Mouse (Mus musculus) heart, embryonic 11.5 days (tissue): ENCODE measurements around the gene Masp2. TPM values are rescaled to one million over a fixed set of nuclear protein-coding genes. Genes with fewer than 3 reads are reported as not detected.

Source experiments
- ATAC-seq: fragments of 200-750 bp; cut with Nextera tagmentation; replicated peaks from 2 replicates; pipeline ENCODE4 v1.8.0; 2017; ENCODE audit warnings: moderate library complexity; ENCODE audit not compliant: insufficient number of reproducible peaks, low FRiP score, low TSS enrichment
- H3K27ac ChIP-seq: fragments of 300-500 bp; sonication (generic); 2 replicates; pipeline ENCODE4 v1.5.1; 2014; ENCODE audit warnings: mild to moderate bottlenecking, low read depth, low read length
- H3K27me3 ChIP-seq: fragments of 300-500 bp; sonication (generic); 2 replicates; pipeline ENCODE4 v1.6.1; 2014; ENCODE audit warnings: mild to moderate bottlenecking, low read length, mixed read lengths; ENCODE audit not compliant: control insufficient read depth, insufficient read depth
- H3K36me3 ChIP-seq: fragments of 300-500 bp; sonication (generic); 2 replicates; pipeline ENCODE4 v1.6.1; 2014; ENCODE audit warnings: mild to moderate bottlenecking, low read length, moderate library complexity, mixed read lengths; ENCODE audit not compliant: control insufficient read depth, insufficient read depth
- H3K4me1 ChIP-seq: fragments of 300-500 bp; sonication (generic); 2 replicates; pipeline ENCODE4 v1.6.1; 2014; ENCODE audit warnings: low read length; ENCODE audit not compliant: control insufficient read depth, insufficient read depth
- H3K4me2 ChIP-seq: fragments of 300-500 bp; sonication (generic); 2 replicates; pipeline ENCODE4 v1.6.1; 2014; ENCODE audit warnings: mild to moderate bottlenecking, moderate library complexity
- H3K4me3 ChIP-seq: fragments of 300-500 bp; sonication (generic); 2 replicates; pipeline ENCODE4 v1.5.1; 2014; ENCODE audit warnings: low read depth, low read length
- H3K9ac ChIP-seq: fragments of 300-500 bp; sonication (generic); 2 replicates; pipeline ENCODE4 v1.6.1; 2014; ENCODE audit warnings: mild to moderate bottlenecking, low read depth, low read length, moderate library complexity
- H3K9me3 ChIP-seq: fragments of 300-500 bp; sonication (generic); replicated peaks from 2 replicates; pipeline ENCODE4 v1.6.1; 2016; ENCODE audit warnings: low read length; ENCODE audit not compliant: control insufficient read depth
- WGBS: fragments of 180-500 bp; shearing (Covaris S2); extraction: QIAGEN DNeasy Blood & Tissue Kit; methylation state at CpG from one replicate; pipeline ENCODE4 v1.1.7; 2014; ENCODE audit not compliant: insufficient replicate concordance; 5-methylcytosine and 5-hydroxymethylcytosine counted together
- polyA plus RNA-seq: library from polyadenylated mRNA; unstranded; fragments of >200 nt; fragmentation: Nextera tagmentation; extraction: Ambion mirVana; gene quantifications from 2 replicates; pipeline ENCODE4 v1.2.1, GENCODE M21; 2014

Gene Masp2
- polyA plus RNA-seq, 1 experiment from 2014 or later = 0.37 TPM

DNA sequence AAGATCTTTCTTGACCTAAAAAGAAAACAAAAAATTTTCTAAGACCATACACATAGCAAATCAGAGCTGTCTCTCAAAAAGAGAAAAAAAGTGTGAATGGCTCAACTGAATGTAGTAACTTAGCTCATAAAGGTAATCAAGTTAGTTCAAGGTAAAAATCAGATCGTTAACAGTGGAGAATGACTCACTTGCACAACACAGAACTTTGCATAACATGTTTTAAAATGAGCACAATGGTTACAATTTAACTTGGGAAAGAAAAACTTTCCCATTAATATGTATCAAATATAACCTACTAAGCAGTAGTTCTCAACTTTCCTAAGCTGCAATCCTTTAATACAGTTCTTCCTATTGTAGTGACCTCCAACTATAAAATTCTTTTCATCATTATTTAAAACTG lies 18.4 kb downstream of the Masp2 start:
- 100% methylated on average over 1 of the region's 1 CpGs for WGBS
- H3K36me3 ChIP-seq = peaks cover 53% of the 10 kb centered on the region

DNA sequence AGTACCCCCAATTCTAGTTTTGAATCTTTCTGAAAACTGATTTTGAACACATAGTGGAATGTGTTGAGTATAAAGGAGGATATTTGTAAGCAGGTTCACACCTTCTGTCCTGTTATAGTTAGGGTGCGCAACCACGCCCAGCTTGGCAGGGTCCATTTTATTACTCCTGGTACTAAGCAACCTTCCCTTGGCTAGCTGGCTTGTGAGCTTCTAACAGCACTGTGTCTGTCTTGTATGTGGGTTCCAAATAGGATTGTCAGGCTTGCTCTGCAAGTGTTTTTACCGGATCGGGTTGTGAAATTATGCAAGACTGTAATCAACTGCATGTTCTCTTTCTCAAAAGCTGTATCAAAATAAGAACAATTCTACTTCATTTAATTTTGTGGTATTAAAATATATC lies 20.1 kb downstream of the Masp2 start:
- no peak overlapping the region for H3K9ac ChIP-seq
- no peaks in the 10 kb centered on the region for H3K9me3 ChIP-seq
- 95% methylated on average over 4 of the region's 4 CpGs for WGBS
- H3K36me3 ChIP-seq = peaks cover 50% of the 10 kb centered on the region
- H3K4me3 ChIP-seq = no peak overlapping the region
- peaks cover 8% of the 10 kb centered on the region for H3K4me1 ChIP-seq
- ATAC-seq = no peak
- no peaks in the 10 kb centered on the region for H3K27me3 ChIP-seq
- no peak overlapping the region for H3K27ac ChIP-seq
- no peak overlapping the region for H3K4me2 ChIP-seq

More for the DNA sequence above, 18.4 kb downstream of the Masp2 start:
- Histone ChIP-seq H3K9me3 (no peaks in the 10 kb centered on the region), H3K4me3 (no peak overlapping the region), H3K27me3 (no peaks in the 10 kb centered on the region), H3K4me1 (peaks cover 8% of the 10 kb centered on the region), H3K4me2 (no peak overlapping the region), H3K9ac (no peak overlapping the region), H3K27ac (no peak overlapping the region)
- ATAC-seq = no peak

- Histone ChIP-seq H3K9me3 (no peaks in the 10 kb centered on the region), H3K4me2 (no peak overlapping the region; the same call in 1 of the 2 replicates), H3K27me3 (no peaks in the 10 kb centered on the region), H3K27ac (no peak overlapping the region), H3K4me3 (peak overlapping the region; percentile 12; the same call in 1 of the 2 replicates), H3K9ac (no peak overlapping the region), H3K36me3 (peaks cover 47% of the 10 kb centered on the region), H3K4me1 (peaks cover 8% of the 10 kb centered on the region)
- ATAC-seq = no peak
- WGBS = 86% methylated on average over 4 of the region's 4 CpGs
Observed at GRCm38 (mm10) chr4:148623609-148624008, 21.3 kb downstream of the Masp2 start.

DNA sequence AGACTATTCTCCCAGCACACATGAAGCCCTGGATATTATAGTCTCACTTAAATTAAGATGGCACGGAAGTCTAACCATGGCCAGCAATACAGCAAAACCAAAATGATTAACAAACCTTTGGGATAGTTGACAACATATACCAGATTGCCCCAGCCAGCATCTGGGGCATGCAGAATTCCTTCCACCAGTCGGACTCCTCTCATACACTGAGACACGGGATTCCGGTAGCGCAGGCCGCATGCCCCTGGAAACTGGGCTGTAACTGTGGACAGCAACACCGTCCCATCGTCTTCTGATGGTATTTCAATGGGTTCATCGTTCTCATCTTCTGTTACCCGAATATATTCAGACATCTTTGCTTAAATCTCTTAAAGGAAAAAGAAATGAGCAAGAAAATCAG lies 22.7 kb downstream of the Masp2 start:
- 83% methylated on average over 10 of the region's 10 CpGs for WGBS
- Histone ChIP-seq H3K4me1 (peaks cover 8% of the 10 kb centered on the region), H3K9ac (no peak overlapping the region), H3K4me2 (peak overlapping the region; percentile 93), H3K27ac (no peak overlapping the region), H3K4me3 (peak overlapping the region; percentile 99; the same call in 1 of the 2 replicates), H3K9me3 (no peaks in the 10 kb centered on the region), H3K36me3 (peaks cover 35% of the 10 kb centered on the region), H3K27me3 (no peaks in the 10 kb centered on the region)
- no peak for ATAC-seq

- ATAC-seq = peak; percentile 60
- Histone ChIP-seq H3K4me2 (peak overlapping the region; percentile 93), H3K4me3 (peak overlapping the region; percentile 99), H3K9ac (peak overlapping the region; percentile 100), H3K27me3 (no peaks in the 10 kb centered on the region), H3K9me3 (no peaks in the 10 kb centered on the region), H3K27ac (peak overlapping the region; percentile 98), H3K36me3 (peaks cover 31% of the 10 kb centered on the region), H3K4me1 (peaks cover 8% of the 10 kb centered on the region)
- WGBS = under 1% methylated on average over 57 of the region's 57 CpGs
Observed at GRCm38 (mm10) chr4:148625756-148626622, 23.6 kb downstream of the Masp2 start.

GRCm38 (mm10) chr4:148626623-148627185 lies 24.4 kb downstream of the Masp2 start, which contains the start of gene Tardbp:
TSS of gene Tardbp (minus strand) at chr4:148627019.
- Histone ChIP-seq H3K4me2 (peak within 1 kb of the TSS; percentile 93), H3K4me1 (peaks cover 8% of the 10 kb centered on the region), H3K4me3 (peak within 1 kb of the TSS; percentile 99), H3K27ac (peak within 1 kb of the TSS; percentile 98), H3K36me3 (peaks cover 25% of the 10 kb centered on the region), H3K9ac (peak within 1 kb of the TSS; percentile 100), H3K27me3 (no peaks in the 10 kb centered on the region), H3K9me3 (no peaks in the 10 kb centered on the region)
- under 1% methylated on average over 49 of the region's 51 CpGs for WGBS
- ATAC-seq = peak; percentile 96

- peaks cover 8% of the 10 kb centered on the region for H3K4me1 ChIP-seq
- H3K27ac ChIP-seq = no peak overlapping the region
- 60% methylated on average over 3 of the region's 3 CpGs for WGBS
- peak overlapping the region; percentile 65; the same call in 1 of the 2 replicates for H3K9ac ChIP-seq
- peak overlapping the region; percentile 93 for H3K4me2 ChIP-seq
- no peaks in the 10 kb centered on the region for H3K27me3 ChIP-seq
- no peaks in the 10 kb centered on the region for H3K9me3 ChIP-seq
- ATAC-seq = no peak
- H3K4me3 ChIP-seq = peak overlapping the region; percentile 99; the same call in 1 of the 2 replicates
- H3K36me3 ChIP-seq = peaks cover 20% of the 10 kb centered on the region
Observed at GRCm38 (mm10) chr4:148627246-148627645, 24.9 kb downstream of the Masp2 start.

- Histone ChIP-seq H3K9me3 (no peaks in the 10 kb centered on the region), H3K27ac (no peak overlapping the region), H3K9ac (no peak overlapping the region), H3K36me3 (no peaks in the 10 kb centered on the region), H3K27me3 (no peaks in the 10 kb centered on the region), H3K4me2 (no peak overlapping the region), H3K4me3 (no peak overlapping the region), H3K4me1 (no peaks in the 10 kb centered on the region)
- 57% methylated on average over 3 of the region's 3 CpGs for WGBS
- ATAC-seq = no peak
Observed at GRCm38 (mm10) chr4:148632013-148632692, 29.8 kb downstream of the Masp2 start.
